Mouse (Mus musculus): ENCODE results near the gene Mmp2. TPM values are rescaled to one million over a fixed set of nuclear protein-coding genes. Genes with fewer than 3 reads are reported as not detected.
"Not testable (repeated sequence)": the region's sequence is repeated elsewhere in the genome, so short reads cannot be mapped to it uniquely, and the experiment has no call there.

Mmp2 gene
- polyA plus RNA-seq, 1 experiment, result 18.3 TPM

GRCm38 (mm10) chr8:92861977-92862376 lies 34.9 kb downstream of the Mmp2 start:
- Histone ChIP-seq H3K4me3 (ENCODE audit: extremely low read depth, insufficient read depth, insufficient read length) (no peak overlapping the region), H3K27me3 (ENCODE audit: control insufficient read depth, insufficient read depth, low read length) (no peaks in the 10 kb centered on the region), H3K4me1 (ENCODE audit: control insufficient read depth, insufficient read depth, insufficient read length) (no peaks in the 10 kb centered on the region), H3K27ac (ENCODE audit: insufficient read depth, low read length) (no peak overlapping the region), H3K36me3 (ENCODE audit: control insufficient read depth, insufficient read depth, low read length) (no peaks in the 10 kb centered on the region)
- DNase-seq (ENCODE audit: low read depth in 1 of 2, low spot score in 2 of 2), result no peak
- WGBS, result 91% methylated on average over 1 of the region's 1 CpGs
- TF ChIP-seq POLR2A (IDR thresholded peaks at IDR 0.05; ENCODE audit: low read depth, low read length), result no peak
- TF ChIP-seq CTCF (IDR thresholded peaks at IDR 0.05; ENCODE audit: extremely low read depth, insufficient read depth, insufficient read length, insufficient replicate concordance), result no peak

GRCm38 (mm10) chr8:92870281-92870680 lies 43.2 kb downstream of the Mmp2 start:
- Histone ChIP-seq H3K4me1 (ENCODE audit: control insufficient read depth, insufficient read depth, insufficient read length) (no peaks in the 10 kb centered on the region), H3K36me3 (ENCODE audit: control insufficient read depth, insufficient read depth, low read length) (no peaks in the 10 kb centered on the region), H3K27ac (ENCODE audit: insufficient read depth, low read length) (no peak overlapping the region), H3K27me3 (ENCODE audit: control insufficient read depth, insufficient read depth, low read length) (no peaks in the 10 kb centered on the region), H3K4me3 (ENCODE audit: extremely low read depth, insufficient read depth, insufficient read length) (no peak overlapping the region)
- DNase-seq (ENCODE audit: low read depth in 1 of 2, low spot score in 2 of 2), result no peak
- TF ChIP-seq POLR2A (IDR thresholded peaks at IDR 0.05; ENCODE audit: low read depth, low read length) (no peak), CTCF (IDR thresholded peaks at IDR 0.05; ENCODE audit: extremely low read depth, insufficient read depth, insufficient read length, insufficient replicate concordance) (no peak)
- WGBS, result 42% methylated on average over 7 of the region's 7 CpGs

- no peak for DNase-seq (ENCODE audit: low read depth in 1 of 2, low spot score in 2 of 2)
- no peaks in the 10 kb centered on the region for H3K36me3 ChIP-seq (ENCODE audit: control insufficient read depth, insufficient read depth, low read length)
- H3K27me3 ChIP-seq (ENCODE audit: control insufficient read depth, insufficient read depth, low read length), result no peaks in the 10 kb centered on the region
- TF ChIP-seq POLR2A (IDR thresholded peaks at IDR 0.05; ENCODE audit: low read depth, low read length), result no peak
- no peak for TF ChIP-seq CTCF (IDR thresholded peaks at IDR 0.05; ENCODE audit: extremely low read depth, insufficient read depth, insufficient read length, insufficient replicate concordance)
- H3K27ac ChIP-seq (ENCODE audit: insufficient read depth, low read length), result no peak overlapping the region
- WGBS, result 87% methylated on average over 10 of the region's 10 CpGs
- no peak overlapping the region for H3K4me3 ChIP-seq (ENCODE audit: extremely low read depth, insufficient read depth, insufficient read length)
- H3K4me1 ChIP-seq (ENCODE audit: control insufficient read depth, insufficient read depth, insufficient read length), result no peaks in the 10 kb centered on the region
These were observed 45.1 kb downstream of the Mmp2 start for GRCm38 (mm10) chr8:92872063-92872759.

GRCm38 (mm10) chr8:92875795-92876194 lies 48.7 kb downstream of the Mmp2 start:
- Histone ChIP-seq H3K27me3 (ENCODE audit: control insufficient read depth, insufficient read depth, low read length) (no peaks in the 10 kb centered on the region), H3K4me1 (ENCODE audit: control insufficient read depth, insufficient read depth, insufficient read length) (no peaks in the 10 kb centered on the region), H3K27ac (ENCODE audit: insufficient read depth, low read length) (no peak overlapping the region), H3K36me3 (ENCODE audit: control insufficient read depth, insufficient read depth, low read length) (peaks cover 3% of the 10 kb centered on the region), H3K4me3 (ENCODE audit: extremely low read depth, insufficient read depth, insufficient read length) (no peak overlapping the region)
- TF ChIP-seq CTCF (IDR thresholded peaks at IDR 0.05; ENCODE audit: extremely low read depth, insufficient read depth, insufficient read length, insufficient replicate concordance), result no peak
- no peak for TF ChIP-seq POLR2A (IDR thresholded peaks at IDR 0.05; ENCODE audit: low read depth, low read length)
- 41% methylated on average over 10 of the region's 10 CpGs for WGBS
- no peak for DNase-seq (ENCODE audit: low read depth in 1 of 2, low spot score in 2 of 2)

- no peak for DNase-seq (ENCODE audit: low read depth in 1 of 2, low spot score in 2 of 2)
These were observed 54.2 kb downstream of the Mmp2 start for GRCm38 (mm10) chr8:92881247-92881646.

GRCm38 (mm10) chr8:92883771-92884170 lies 56.7 kb downstream of the Mmp2 start:
- TF ChIP-seq POLR2A (IDR thresholded peaks at IDR 0.05; ENCODE audit: low read depth, low read length), result no peak
- no peak for TF ChIP-seq CTCF (IDR thresholded peaks at IDR 0.05; ENCODE audit: extremely low read depth, insufficient read depth, insufficient read length, insufficient replicate concordance)
- Histone ChIP-seq H3K27ac (ENCODE audit: insufficient read depth, low read length) (no peak overlapping the region), H3K36me3 (ENCODE audit: control insufficient read depth, insufficient read depth, low read length) (peaks cover 3% of the 10 kb centered on the region), H3K4me3 (ENCODE audit: extremely low read depth, insufficient read depth, insufficient read length) (no peak overlapping the region), H3K27me3 (ENCODE audit: control insufficient read depth, insufficient read depth, low read length) (no peaks in the 10 kb centered on the region), H3K4me1 (ENCODE audit: control insufficient read depth, insufficient read depth, insufficient read length) (no peaks in the 10 kb centered on the region)
- no peak for DNase-seq (ENCODE audit: low read depth in 1 of 2, low spot score in 2 of 2)
- 69% methylated on average over 2 of the region's 2 CpGs for WGBS

More at GRCm38 (mm10) chr8:92881247-92881646, 54.2 kb downstream of the Mmp2 start:
- Histone ChIP-seq H3K4me3 (ENCODE audit: extremely low read depth, insufficient read depth, insufficient read length) (no peak overlapping the region), H3K36me3 (ENCODE audit: control insufficient read depth, insufficient read depth, low read length) (peaks cover 3% of the 10 kb centered on the region), H3K27me3 (ENCODE audit: control insufficient read depth, insufficient read depth, low read length) (no peaks in the 10 kb centered on the region), H3K4me1 (ENCODE audit: control insufficient read depth, insufficient read depth, insufficient read length) (no peaks in the 10 kb centered on the region), H3K27ac (ENCODE audit: insufficient read depth, low read length) (no peak overlapping the region)
- no peak for TF ChIP-seq POLR2A (IDR thresholded peaks at IDR 0.05; ENCODE audit: low read depth, low read length)
- TF ChIP-seq CTCF (IDR thresholded peaks at IDR 0.05; ENCODE audit: extremely low read depth, insufficient read depth, insufficient read length, insufficient replicate concordance), result no peak
- 62% methylated on average over 4 of the region's 4 CpGs for WGBS

GRCm38 (mm10) chr8:92892216-92892615 lies 65.1 kb downstream of the Mmp2 start:
- not testable (repeated sequence) for H3K27ac ChIP-seq (ENCODE audit: insufficient read depth, low read length); H3K4me1 ChIP-seq (ENCODE audit: control insufficient read depth, insufficient read depth, insufficient read length); H3K4me3 ChIP-seq (ENCODE audit: extremely low read depth, insufficient read depth, insufficient read length); H3K27me3 ChIP-seq (ENCODE audit: control insufficient read depth, insufficient read depth, low read length); DNase-seq (ENCODE audit: low read depth in 1 of 2, low spot score in 2 of 2); H3K36me3 ChIP-seq (ENCODE audit: control insufficient read depth, insufficient read depth, low read length)
- whole genome bisulfite sequencing, result 90% methylated on average over 3 of the region's 3 CpGs

All from spleen, adult 2 months (tissue).